Mouse (Mus musculus) intestine, postnatal 0 days (tissue): ENCODE measurements around the gene Sik1. TPM values are rescaled to one million over a fixed set of nuclear protein-coding genes. Genes with fewer than 3 reads are reported as not detected.
A peak's percentile ranks its signal among the peaks of the same experiment; 100 is the strongest.

Experiments
- ATAC-seq: fragments of 200-750 bp; cut with Nextera tagmentation; 2 replicates; pipeline ENCODE4 v1.8.0; 2017; ENCODE audit warnings: mild to moderate bottlenecking, moderate TSS enrichment, moderate library complexity
- H3K27ac ChIP-seq: fragments of 300-500 bp; sonication (generic); 2 replicates; pipeline ENCODE4 v1.5.1; 2014; ENCODE audit warnings: mild to moderate bottlenecking, low read depth, low read length, moderate library complexity
- H3K27me3 ChIP-seq: fragments of 300-500 bp; sonication (generic); replicated peaks from 2 replicates; pipeline ENCODE4 v1.6.1; 2014; ENCODE audit warnings: low read length, mixed read lengths; ENCODE audit not compliant: control insufficient read depth, insufficient read depth
- H3K36me3 ChIP-seq: fragments of 300-500 bp; sonication (generic); 2 replicates; pipeline ENCODE4 v1.6.1; 2014; ENCODE audit warnings: mild to moderate bottlenecking, moderate library complexity; ENCODE audit not compliant: control insufficient read depth, insufficient read depth
- H3K4me1 ChIP-seq: fragments of 300-500 bp; sonication (generic); replicated peaks from 2 replicates; pipeline ENCODE4 v1.6.1; 2014; ENCODE audit warnings: antibody characterized with exemption, low read length, mixed read lengths; ENCODE audit not compliant: control insufficient read depth, insufficient read depth
- H3K4me2 ChIP-seq: fragments of 300-500 bp; sonication (generic); replicated peaks from 2 replicates; pipeline ENCODE4 v1.6.1; 2014; ENCODE audit warnings: low read depth, mild to moderate bottlenecking, moderate library complexity
- H3K4me3 ChIP-seq: fragments of 300-500 bp; sonication (generic); 2 replicates; pipeline ENCODE4 v1.5.1; 2014; ENCODE audit warnings: low read depth, low read length
- H3K9ac ChIP-seq: fragments of 300-500 bp; sonication (generic); 2 replicates; pipeline ENCODE4 v1.6.1; 2014; ENCODE audit warnings: mild to moderate bottlenecking, low read depth, low read length
- H3K9me3 ChIP-seq: fragments of 300-500 bp; sonication (generic); 2 replicates; pipeline ENCODE4 v1.6.1; 2016; ENCODE audit warnings: mixed run types; ENCODE audit not compliant: control insufficient read depth
- CTCF ChIP-seq: sonication (generic); IDR thresholded peaks from 2 replicates; pipeline ENCODE4 v1.5.1; 2016; ENCODE audit warnings: low read depth, mild to moderate bottlenecking, control low read depth, antibody characterized with exemption, moderate library complexity
- WGBS: fragments of 180-500 bp; shearing (Covaris S2); extraction: QIAGEN DNeasy Blood & Tissue Kit; methylation state at CpG from one replicate; pipeline ENCODE4 v1.1.7; 2014; 5-methylcytosine and 5-hydroxymethylcytosine counted together
- polyA plus RNA-seq: library from polyadenylated mRNA; unstranded; fragments of >200 nt; fragmentation: Nextera tagmentation; extraction: Ambion mirVana; gene quantifications from 2 replicates; pipeline ENCODE4 v1.2.1, GENCODE M21; 2015

Gene Sik1
- polyA plus RNA-seq, 1 experiment from 2014 or later, result 2.9 TPM

DNA sequence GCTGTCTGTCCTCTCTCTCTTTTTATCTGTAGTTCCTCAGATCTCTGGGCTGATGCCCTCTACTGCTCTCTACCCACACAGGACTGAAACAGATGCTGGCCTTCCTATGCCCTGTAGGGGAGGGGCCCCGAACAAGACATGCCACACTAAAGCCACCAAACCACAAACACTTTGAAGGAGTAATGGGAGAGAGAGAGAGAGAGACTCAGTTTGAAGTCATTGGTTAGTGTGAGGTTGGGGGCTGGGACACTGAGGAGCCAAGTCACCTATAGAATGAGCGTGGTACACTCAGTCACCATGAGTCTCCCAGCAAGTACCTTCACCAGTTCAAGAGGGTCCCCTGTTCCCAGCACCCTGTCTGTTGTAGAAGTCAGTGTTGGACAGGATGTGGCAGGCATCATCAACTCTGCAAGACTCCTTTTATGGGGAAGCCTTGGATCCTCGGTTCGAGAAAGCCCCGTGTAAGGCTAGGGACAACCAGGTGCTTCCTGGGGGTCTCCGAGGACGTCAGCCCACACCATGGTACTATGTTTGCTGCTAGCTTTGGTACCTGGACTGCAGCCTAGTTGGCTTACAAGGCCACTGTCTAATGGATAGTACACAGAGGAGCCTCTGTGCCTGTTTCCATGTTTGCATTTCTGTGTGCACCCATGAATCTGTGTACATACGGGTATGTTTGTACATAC lies 17.7 kb upstream of the Sik1 start:
- no peaks in the 10 kb centered on the region for H3K36me3 ChIP-seq
- H3K4me2 ChIP-seq, result no peak overlapping the region
- no peaks in the 10 kb centered on the region for H3K27me3 ChIP-seq
- 87% methylated on average over 8 of the region's 8 CpGs for WGBS
- no peak for ATAC-seq
- peaks cover 9% of the 10 kb centered on the region; the same call in 1 of the 2 replicates for H3K4me1 ChIP-seq
- H3K9ac ChIP-seq, result no peak overlapping the region
- no peak overlapping the region for H3K27ac ChIP-seq
- TF ChIP-seq CTCF, result no peak
- H3K9me3 ChIP-seq, result no peaks in the 10 kb centered on the region
- no peak overlapping the region for H3K4me3 ChIP-seq

DNA sequence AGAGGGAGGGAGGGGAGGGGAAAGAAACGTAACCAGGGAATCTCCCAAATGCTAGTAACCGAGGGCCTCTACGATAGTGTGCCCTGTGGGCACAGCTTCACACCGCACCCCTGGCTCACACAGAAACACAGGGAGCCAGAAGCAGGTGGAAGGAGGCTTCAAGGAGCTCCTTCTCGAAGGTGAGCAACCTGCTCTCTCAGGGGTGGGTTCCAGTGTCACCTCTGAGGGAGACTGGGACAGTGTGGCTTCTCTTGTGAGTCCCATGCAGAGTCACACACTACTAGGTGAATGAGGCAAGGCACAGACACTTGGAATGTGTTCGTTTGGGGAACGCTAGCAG lies 17.2 kb upstream of the Sik1 start:
- no peak for TF ChIP-seq CTCF
- Histone ChIP-seq H3K27me3 (no peaks in the 10 kb centered on the region), H3K4me2 (no peak overlapping the region), H3K9me3 (no peaks in the 10 kb centered on the region), H3K4me3 (no peak overlapping the region), H3K9ac (no peak overlapping the region), H3K27ac (no peak overlapping the region), H3K36me3 (no peaks in the 10 kb centered on the region), H3K4me1 (peaks cover 9% of the 10 kb centered on the region; the same call in 1 of the 2 replicates)
- ATAC-seq, result no peak
- WGBS, result 75% methylated on average over 7 of the region's 7 CpGs

DNA sequence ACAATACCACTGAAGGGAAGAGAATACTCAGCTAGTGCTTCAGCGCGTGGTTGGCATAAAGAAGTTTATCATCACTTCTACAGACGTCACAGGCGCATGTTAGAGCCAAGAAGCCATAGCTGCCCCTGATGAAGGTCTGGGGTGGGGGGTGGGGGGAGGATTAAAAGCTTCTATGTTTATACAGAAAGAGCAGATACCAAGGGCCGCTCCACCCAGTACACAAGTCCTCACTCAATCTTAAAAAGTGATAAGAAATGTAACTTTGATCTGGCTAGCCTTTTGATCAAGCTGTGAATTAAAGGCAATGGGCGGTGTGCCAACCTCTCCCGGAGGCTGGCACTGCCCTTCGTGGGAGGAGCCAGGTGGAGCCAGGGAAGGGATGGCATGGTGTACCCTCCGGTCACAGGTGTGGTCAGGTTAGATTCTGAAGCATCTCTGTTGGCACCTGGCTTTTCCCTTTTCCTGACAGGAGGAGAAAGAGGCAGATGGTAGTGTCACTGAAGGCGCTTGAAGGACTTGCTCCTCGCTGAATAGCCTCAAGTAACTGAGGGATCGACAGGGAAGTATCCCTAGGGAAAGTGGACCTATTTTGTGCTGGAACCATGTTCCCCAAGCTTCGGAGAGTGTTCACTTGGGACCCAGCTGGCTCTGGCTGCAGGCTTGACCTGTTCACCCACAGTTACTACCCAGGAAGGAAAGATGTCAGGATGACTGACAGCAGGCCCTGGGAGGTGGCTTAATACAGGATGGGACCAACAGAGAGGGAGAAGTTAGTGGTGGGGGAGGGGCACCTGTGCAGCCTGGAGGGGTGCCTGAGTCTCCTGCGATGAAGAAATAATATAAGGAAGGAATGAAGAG lies 16.6 kb upstream of the Sik1 start:
- WGBS, result 55% methylated on average over 14 of the region's 14 CpGs
- no peak overlapping the region for H3K4me2 ChIP-seq
- no peak overlapping the region for H3K9ac ChIP-seq
- peaks cover 9% of the 10 kb centered on the region; the same call in 1 of the 2 replicates for H3K4me1 ChIP-seq
- no peak for ATAC-seq
- H3K36me3 ChIP-seq, result no peaks in the 10 kb centered on the region
- no peak overlapping the region for H3K27ac ChIP-seq
- H3K27me3 ChIP-seq, result no peaks in the 10 kb centered on the region
- no peak overlapping the region for H3K4me3 ChIP-seq
- TF ChIP-seq CTCF, result no peak
- no peaks in the 10 kb centered on the region for H3K9me3 ChIP-seq

DNA sequence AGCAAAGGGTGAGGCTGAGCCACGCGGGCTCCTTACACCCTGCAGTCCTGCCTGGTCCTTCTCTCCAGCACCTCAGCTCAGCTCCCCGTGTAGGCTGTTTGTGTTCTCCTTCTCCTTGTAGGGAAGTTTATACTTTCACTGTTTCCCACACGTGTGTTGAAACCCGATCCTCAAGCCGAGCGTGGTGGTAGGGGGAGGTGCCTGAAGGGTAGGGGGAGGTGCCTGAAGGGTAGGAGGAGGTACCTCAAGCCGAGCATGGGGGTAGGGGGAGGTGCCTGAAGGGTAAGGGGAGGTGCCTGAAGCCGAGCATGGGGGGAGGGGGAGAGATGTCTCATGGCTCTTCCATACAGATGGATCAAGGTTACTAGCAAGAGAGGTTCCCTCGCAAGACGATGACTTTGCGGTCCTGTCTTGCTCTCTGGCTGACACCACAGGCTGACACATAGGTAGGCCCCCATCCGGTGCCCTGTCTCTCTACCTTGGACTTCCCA lies 15.4 kb upstream of the Sik1 start:
- WGBS, result 21% methylated on average over 13 of the region's 13 CpGs
- 0 out of 2 replicates have a peak overlapping the region, but pooled peaks have one; percentile 21 for H3K27ac ChIP-seq
- no peaks in the 10 kb centered on the region for H3K36me3 ChIP-seq
- H3K4me3 ChIP-seq, result no peak overlapping the region
- no peaks in the 10 kb centered on the region for H3K27me3 ChIP-seq
- H3K4me2 ChIP-seq, result 0 out of 2 replicates have a peak overlapping the region, but pooled peaks have one; percentile 24
- no peak for TF ChIP-seq CTCF
- H3K9ac ChIP-seq, result no peak overlapping the region
- peaks cover 9% of the 10 kb centered on the region; the same call in 1 of the 2 replicates for H3K4me1 ChIP-seq
- no peak for ATAC-seq
- H3K9me3 ChIP-seq, result no peaks in the 10 kb centered on the region

DNA sequence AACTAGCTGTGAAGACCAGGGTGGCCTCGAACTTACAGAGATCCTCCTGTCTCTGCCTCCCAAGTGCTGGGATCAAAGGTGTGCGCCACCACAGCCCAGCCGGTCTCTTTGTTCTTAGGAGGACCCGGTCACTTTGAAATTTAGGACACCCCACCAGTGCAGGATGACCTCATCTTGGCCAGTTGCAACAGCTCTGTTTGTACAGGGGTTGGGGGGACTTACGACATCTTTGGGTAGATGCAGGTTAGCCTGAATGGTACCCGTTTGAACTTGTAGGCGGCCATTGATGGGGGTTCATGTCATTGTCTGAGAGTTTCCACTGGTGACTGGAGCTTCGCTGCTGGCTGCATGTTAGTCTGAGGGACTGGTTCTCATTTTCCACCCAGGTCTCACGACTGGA lies 14.8 kb upstream of the Sik1 start:
- 81% methylated on average over 9 of the region's 9 CpGs for whole genome bisulfite sequencing
- Histone ChIP-seq H3K4me3 (no peak overlapping the region), H3K27ac (no peak overlapping the region)

DNA sequence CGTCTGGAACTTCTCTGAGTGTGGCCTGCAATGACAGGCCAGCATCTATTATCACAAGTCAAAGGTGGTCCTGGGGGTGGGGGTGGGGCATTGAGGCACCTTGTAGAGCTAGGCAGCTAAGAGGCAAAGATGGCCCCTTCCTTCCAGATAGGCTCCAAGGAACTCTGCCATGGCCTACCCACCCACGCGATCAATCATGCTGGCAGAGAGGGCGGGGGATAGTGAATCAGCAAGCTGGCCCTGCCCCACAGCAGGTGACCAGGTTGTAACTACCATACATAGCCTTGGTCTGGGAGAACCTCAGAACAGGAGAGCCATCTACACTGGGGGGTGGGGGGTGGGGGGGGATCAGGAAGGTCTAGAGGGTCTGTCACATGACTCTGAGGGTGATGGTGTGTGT lies 12.5 kb upstream of the Sik1 start:
- no peak for TF ChIP-seq CTCF
- Histone ChIP-seq H3K27ac (no peak overlapping the region), H3K27me3 (no peaks in the 10 kb centered on the region), H3K4me1 (peaks cover 9% of the 10 kb centered on the region; the same call in 1 of the 2 replicates), H3K9ac (no peak overlapping the region), H3K4me2 (peak overlapping the region; percentile 27; the same call in 1 of the 2 replicates), H3K36me3 (no peaks in the 10 kb centered on the region), H3K4me3 (no peak overlapping the region), H3K9me3 (no peaks in the 10 kb centered on the region)
- WGBS, result 50% methylated on average over 4 of the region's 4 CpGs
- ATAC-seq, result peak; percentile 44; the same call in 1 of the 2 replicates

More for the DNA sequence above, 14.8 kb upstream of the Sik1 start:
- no peak overlapping the region for H3K9ac ChIP-seq
- no peak for TF ChIP-seq CTCF
- ATAC-seq, result no peak
- H3K4me1 ChIP-seq, result peaks cover 9% of the 10 kb centered on the region; the same call in 1 of the 2 replicates
- H3K27me3 ChIP-seq, result no peaks in the 10 kb centered on the region
- no peaks in the 10 kb centered on the region for H3K9me3 ChIP-seq
- H3K36me3 ChIP-seq, result no peaks in the 10 kb centered on the region
- H3K4me2 ChIP-seq, result no peak overlapping the region
